Mouse (Mus musculus) lung, adult 2 months (tissue): ENCODE results near the gene Snx11.

Experiments
- CTCF ChIP-seq: fragments of 200-500 bp; IDR thresholded peaks from 2 replicates; pipeline ENCODE4 v1.5.1; 2011; ENCODE audit warnings: mild to moderate bottlenecking, low read length, control low read depth; ENCODE audit not compliant: insufficient read depth
- POLR2A ChIP-seq: fragments of 200-500 bp; IDR thresholded peaks from 2 replicates; pipeline ENCODE4 v1.6.1; 2011; ENCODE audit warnings: low read depth, mild to moderate bottlenecking, control low read depth, low read length, borderline replicate concordance; ENCODE audit errors: extremely low read depth

- TF ChIP-seq CTCF (no peak), POLR2A (no peak)
These were observed 44.7 kb downstream of the Snx11 start for GRCm38 (mm10) chr11:96732657-96733056.
